In genomic region chr5:143037201-143037600, GRCm38 (mm10) we compare ENCODE assay signal across 7 mouse cellular contexts.
A peak's percentile ranks its signal among the peaks of the same experiment; 100 is the strongest.
DNase-seq lines count a peak whose midpoint lies in the region; ATAC-seq lines count a peak whose summit lies in the region.

No protein-coding gene starts in this region.

- peak; percentile 88 for DNase-seq in layer of hippocampus, adult 9-10 months (ENCODE audit: low spot score)
- DNase-seq in layer of hippocampus, adult 8-10 months (ENCODE audit: low spot score in 2 of 2): no peak
- peak; percentile 66 for DNase-seq in ES-CJ7 (ENCODE audit: low read depth, low spot score)
- peak; percentile 72 for DNase-seq in ZHBTc4 (ENCODE audit: low read depth, low spot score)
- DNase-seq in mesoderm, embryonic 11.5 days (ENCODE audit: low read depth, low spot score): peak; percentile 65
- DNase-seq in gastrocnemius, postnatal 10 days: no peak

- ATAC-seq in erythroblast, adult 5-6 weeks (replicated peaks; ENCODE audit: low FRiP score, poor library complexity, severe bottlenecking): peak; percentile 89

Comparison
In these comparisons a context has a peak if more than half of its experiments do, and no peak if none do; other contexts are left out.
1. DNase-seq: peak in layer of hippocampus, adult 9-10 months (single experiment), ES-CJ7 (single experiment), ZHBTc4 (single experiment) and mesoderm, embryonic 11.5 days (single experiment); none in layer of hippocampus, adult 8-10 months (0 of 2) and gastrocnemius, postnatal 10 days (single experiment).